8 mouse cellular contexts compared by ENCODE assay signal in genomic region chr4:134395977-134396825, GRCm38 (mm10). TPM values are rescaled to one million over a fixed set of nuclear protein-coding genes. Genes with fewer than 3 reads are reported as not detected.
DNase-seq lines count a peak whose midpoint lies in the region; ATAC-seq and TF ChIP-seq lines count a peak whose summit lies in the region.

TSS of gene Pafah2 (plus strand) at chr4:134396320.

- peak; percentile 97 for DNase-seq in A20 (ENCODE audit: low read depth, low spot score)
- peak; percentile 97 to 99 for DNase-seq in heart, adult 9 months (ENCODE audit: low spot score in 2 of 2)
- DNase-seq in monocyte, adult 2 months (ENCODE audit: low read depth in 1 of 2, low spot score in 2 of 2) = peak; percentile 88
- DNase-seq in spleen, postnatal 36 days (ENCODE audit: low spot score in 2 of 2) = peak; percentile 93 to 94

- no peaks in the 10 kb centered on the region; the same call in none of the 2 replicates for H3K9me3 ChIP-seq in kidney, embryonic 14.5 days (ENCODE audit: control insufficient read depth, low read length)
- no peaks in the 10 kb centered on the region for H3K9me3 ChIP-seq in limb, embryonic 15.5 days

- H3K4me2 ChIP-seq in kidney, embryonic 14.5 days (replicated peaks; ENCODE audit: low read depth, low read length) = peak within 1 kb of the TSS; percentile 93
- H3K4me2 ChIP-seq in limb, embryonic 15.5 days = peak within 1 kb of the TSS; percentile 76

- peak; percentile 72; the same call in 1 of the 2 replicates for TF ChIP-seq CTCF in bone marrow macrophage, adult 2 months (IDR thresholded peaks at IDR 0.05; ENCODE audit: low read depth, low read length)
- TF ChIP-seq CTCF in embryonic fibroblast, embryonic 13.5 days (IDR thresholded peaks at IDR 0.05; ENCODE audit: borderline replicate concordance, insufficient read depth, low read length) = peak; percentile 94

- no peaks in the 10 kb centered on the region for H3K27me3 ChIP-seq in kidney, embryonic 14.5 days (ENCODE audit: control insufficient read depth, insufficient read depth, low read length)
- H3K27me3 ChIP-seq in limb, embryonic 15.5 days = no peaks in the 10 kb centered on the region

- peak within 1 kb of the TSS; percentile 84 for H3K27ac ChIP-seq in bone marrow macrophage, adult 2 months (ENCODE audit: insufficient read depth, low read depth, low read length)
- peak within 1 kb of the TSS; percentile 71 for H3K27ac ChIP-seq in embryonic fibroblast, embryonic 13.5 days (ENCODE audit: insufficient read depth, low read length)
- H3K27ac ChIP-seq in kidney, embryonic 14.5 days (ENCODE audit: low read depth, low read length) = peak within 1 kb of the TSS; percentile 51; the same call in 1 of the 2 replicates
- peak within 1 kb of the TSS; percentile 86 for H3K27ac ChIP-seq in limb, embryonic 15.5 days

- H3K4me3 ChIP-seq in bone marrow macrophage, adult 2 months (ENCODE audit: insufficient read depth, low read length) = peak within 1 kb of the TSS; percentile 94
- peak within 1 kb of the TSS; percentile 76 for H3K4me3 ChIP-seq in embryonic fibroblast, embryonic 13.5 days (ENCODE audit: insufficient read depth, low read length)
- H3K4me3 ChIP-seq in kidney, embryonic 14.5 days (ENCODE audit: low read length) = peak within 1 kb of the TSS; percentile 65
- peak within 1 kb of the TSS; percentile 48 for H3K4me3 ChIP-seq in limb, embryonic 15.5 days

- TF ChIP-seq POLR2A in bone marrow macrophage, adult 2 months (IDR thresholded peaks at IDR 0.05; ENCODE audit: borderline replicate concordance, low read depth, low read length) = no peak
- peak; percentile 64 for TF ChIP-seq POLR2A in embryonic fibroblast, embryonic 13.5 days (IDR thresholded peaks at IDR 0.05; ENCODE audit: low read depth, low read length)

- peak within 1 kb of the TSS; percentile 62 for H3K9ac ChIP-seq in kidney, embryonic 14.5 days (ENCODE audit: low read depth, low read length)
- H3K9ac ChIP-seq in limb, embryonic 15.5 days = peak within 1 kb of the TSS; percentile 56

- no peaks in the 10 kb centered on the region for H3K36me3 ChIP-seq in kidney, embryonic 14.5 days (ENCODE audit: control insufficient read depth, insufficient read depth, low read length)
- H3K36me3 ChIP-seq in limb, embryonic 15.5 days = no peaks in the 10 kb centered on the region

- H3K4me1 ChIP-seq in bone marrow macrophage, adult 2 months (ENCODE audit: control insufficient read depth, insufficient read depth, low read length) = peaks cover 7% of the 10 kb centered on the region; the same call in 1 of the 2 replicates
- H3K4me1 ChIP-seq in embryonic fibroblast, embryonic 13.5 days (ENCODE audit: control insufficient read depth, insufficient read depth, low read length) = no peaks in the 10 kb centered on the region
- peaks cover 11% of the 10 kb centered on the region for H3K4me1 ChIP-seq in kidney, embryonic 14.5 days (ENCODE audit: control insufficient read depth, insufficient read depth, low read length)
- H3K4me1 ChIP-seq in limb, embryonic 15.5 days = peaks cover 29% of the 10 kb centered on the region

- peak; percentile 98 for ATAC-seq in kidney, embryonic 14.5 days (ENCODE audit: low FRiP score, low TSS enrichment)
- ATAC-seq in limb, embryonic 15.5 days (ENCODE audit: insufficient number of reproducible peaks, low FRiP score, low TSS enrichment, low read depth) = peak; percentile 99

- WGBS in kidney, embryonic 14.5 days = 1% methylated on average over 31 of the region's 31 CpGs
- WGBS in limb, embryonic 15.5 days = under 1% methylated on average over 31 of the region's 31 CpGs

RNA-seq across cellular contexts. Expression of gene Pafah2, which starts in this region (rescaled TPM):
- 6.4 and 8.0 TPM in 2 replicates for polyA plus RNA-seq in bone marrow macrophage, adult 2 months (2012; ENCODE audit: insufficient read depth, insufficient read length, missing spikeins)
- 15.9 and 20.7 TPM in 2 replicates for polyA plus RNA-seq in embryonic fibroblast, embryonic 13.5 days (2011; ENCODE audit: insufficient read length, low read depth, missing spikeins)
- 8.4 and 12.3 TPM in 2 replicates for polyA plus RNA-seq in kidney, embryonic 14.5 days (2014; fragmentation: Nextera tagmentation; extraction: Ambion mirVana)
- polyA plus RNA-seq in limb, embryonic 15.5 days (2015; fragmentation: Nextera tagmentation; extraction: Ambion mirVana) = 20.7 and 20.8 TPM in 2 replicates

Comparison
In these comparisons a context has a peak if more than half of its experiments do, and no peak if none do; other contexts are left out.
1. Peak in every context shown above with its lines: DNase-seq, ATAC-seq, H3K4me3 ChIP-seq and H3K27ac ChIP-seq.